Mouse (Mus musculus) olfactory bulb, adult 2 months (tissue): ENCODE results near the gene Slc25a27.

ENCODE experiments used
- CTCF ChIP-seq: fragments of 200-500 bp; IDR thresholded peaks from 2 replicates; pipeline ENCODE4 v1.5.1; 2012; ENCODE audit warnings: low read depth, mild to moderate bottlenecking, low read length, moderate library complexity; ENCODE audit not compliant: insufficient read depth
- POLR2A ChIP-seq: fragments of 200-500 bp; IDR thresholded peaks from 2 replicates; pipeline ENCODE4 v1.6.1; 2012; ENCODE audit warnings: mild to moderate bottlenecking, low read depth, low read length, moderate library complexity; ENCODE audit not compliant: insufficient read depth

DNA sequence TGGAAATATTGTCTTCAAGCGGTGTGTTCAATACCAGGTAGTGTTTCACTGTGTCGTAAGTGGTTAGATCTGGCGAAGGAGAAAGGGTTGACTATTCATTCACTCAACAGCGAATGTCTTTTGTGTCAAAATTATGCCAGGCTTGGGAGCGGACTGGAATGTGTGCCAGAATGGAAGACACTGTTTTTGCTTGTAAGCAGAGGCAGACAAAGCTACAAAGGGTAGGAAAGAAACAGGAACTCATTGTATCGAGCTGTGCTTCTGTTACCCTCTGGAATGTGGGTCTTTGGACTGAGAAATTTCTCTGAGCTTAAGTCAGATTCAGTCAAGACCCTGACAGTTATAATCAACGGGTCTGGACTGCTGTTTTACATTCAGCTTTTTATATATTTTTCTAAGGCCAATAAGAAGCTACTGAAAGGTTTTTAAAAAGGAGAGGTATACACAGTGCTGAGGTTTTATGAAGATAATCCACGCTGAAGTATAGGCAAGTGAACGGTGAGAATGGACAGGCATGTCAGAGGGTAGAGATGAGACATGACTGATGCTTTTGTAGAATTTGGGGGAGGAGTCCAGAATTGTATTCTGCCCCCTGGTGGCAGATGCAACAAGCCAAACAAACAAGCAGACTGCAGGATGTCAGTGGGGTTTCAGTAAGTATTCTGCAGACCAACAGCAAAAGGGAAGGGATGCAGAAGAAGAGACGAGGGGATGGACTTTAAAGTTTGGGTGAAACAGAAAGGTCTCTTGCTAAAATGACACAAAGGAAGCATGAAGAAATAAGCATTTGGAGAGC is 17.2 kb downstream of the Slc25a27 start:
- no peak for TF ChIP-seq CTCF
- no peak for TF ChIP-seq POLR2A
